8 mouse cellular contexts compared by ENCODE assay signal in the genomic region with DNA sequence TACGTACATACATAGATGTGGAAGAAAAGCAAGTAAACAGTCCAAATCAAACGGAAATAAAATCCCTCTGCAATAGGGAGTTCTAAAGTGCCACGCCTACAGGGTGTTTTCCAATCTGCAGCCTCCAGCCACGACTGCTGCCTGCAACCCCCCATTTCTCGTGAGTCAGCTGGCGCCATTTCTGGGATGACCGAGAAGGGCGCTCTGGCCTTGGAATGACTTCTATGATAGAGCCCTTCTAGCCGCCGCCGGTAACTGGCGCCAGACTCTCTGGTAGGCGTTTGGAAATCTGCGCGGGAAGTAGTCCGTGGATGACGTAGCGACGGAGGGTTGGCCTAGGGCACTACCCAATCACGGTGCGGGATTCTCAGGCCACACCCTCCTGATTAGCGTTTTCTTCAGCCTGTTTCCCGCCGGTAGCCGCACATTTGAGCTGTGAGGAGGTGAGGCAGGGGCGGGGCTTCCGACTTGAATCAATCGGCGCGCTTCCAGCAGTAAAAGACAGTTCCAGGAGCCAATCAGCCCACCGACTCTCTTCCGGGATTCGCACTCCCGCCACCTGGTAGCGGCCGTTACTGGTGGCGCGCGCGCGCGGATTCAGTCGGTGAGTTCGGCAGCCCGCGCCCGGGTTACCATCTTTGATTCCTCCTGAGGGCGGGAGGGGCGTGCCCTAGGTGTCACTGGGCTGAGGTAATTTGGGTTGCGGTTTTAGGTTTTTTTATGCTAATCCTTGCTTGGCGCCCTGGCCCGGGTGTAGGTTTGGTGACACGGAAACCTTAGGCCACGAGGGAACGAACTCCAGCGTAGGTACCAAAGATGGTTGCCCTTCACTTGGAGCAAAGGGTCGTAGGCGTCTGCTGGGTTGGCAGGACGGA. TPM values are rescaled to one million over a fixed set of nuclear protein-coding genes. Genes with fewer than 3 reads are reported as not detected.
DNase-seq lines count a peak whose midpoint lies in the region; ATAC-seq and TF ChIP-seq lines count a peak whose summit lies in the region.

A gene (plus strand): TSS at position 440 of the 875 bp plus-strand sequence.

- peak within 1 kb of the TSS; percentile 61 for H3K9ac ChIP-seq in heart, embryonic 15.5 days
- H3K9ac ChIP-seq in liver, embryonic 14.5 days (replicated peaks) = peak within 1 kb of the TSS; percentile 83
- peak within 1 kb of the TSS; percentile 71 for H3K9ac ChIP-seq in neural tube, embryonic 11.5 days (ENCODE audit: low read length)
- H3K9ac ChIP-seq in stomach, postnatal 0 days (ENCODE audit: low read length) = peak within 1 kb of the TSS; percentile 54

- H3K4me3 ChIP-seq in forebrain, embryonic 10.5 days = peak within 1 kb of the TSS; percentile 72
- H3K4me3 ChIP-seq in heart, embryonic 15.5 days = peak within 1 kb of the TSS; percentile 62
- H3K4me3 ChIP-seq in liver, embryonic 14.5 days (ENCODE audit: insufficient read depth in 1 of 2, low read depth in 2 of 2, low read length in 2 of 2) = peak within 1 kb of the TSS; percentile 74 to 86
- peak within 1 kb of the TSS; percentile 63 for H3K4me3 ChIP-seq in neural tube, embryonic 11.5 days (ENCODE audit: low read depth, low read length)
- H3K4me3 ChIP-seq in stomach, postnatal 0 days (ENCODE audit: low read depth, low read length) = peak within 1 kb of the TSS; percentile 49

- H3K9me3 ChIP-seq in forebrain, embryonic 10.5 days = no peaks in the 10 kb centered on the region
- H3K9me3 ChIP-seq in heart, embryonic 15.5 days (replicated peaks) = no peaks in the 10 kb centered on the region
- no peaks in the 10 kb centered on the region for H3K9me3 ChIP-seq in liver, embryonic 14.5 days (ENCODE audit: control insufficient read depth, low read length)
- H3K9me3 ChIP-seq in neural tube, embryonic 11.5 days (ENCODE audit: control insufficient read depth, low read length) = no peaks in the 10 kb centered on the region
- no peaks in the 10 kb centered on the region for H3K9me3 ChIP-seq in stomach, postnatal 0 days (ENCODE audit: control insufficient read depth, low read length)

- H3K4me2 ChIP-seq in heart, embryonic 15.5 days = peak within 1 kb of the TSS; percentile 66
- H3K4me2 ChIP-seq in liver, embryonic 14.5 days (ENCODE audit: low read depth) = peak within 1 kb of the TSS; percentile 96
- peak within 1 kb of the TSS; percentile 70 for H3K4me2 ChIP-seq in neural tube, embryonic 11.5 days (ENCODE audit: low read depth)
- peak within 1 kb of the TSS; percentile 71 for H3K4me2 ChIP-seq in stomach, postnatal 0 days (replicated peaks; ENCODE audit: low read depth)

- peak within 1 kb of the TSS; percentile 94 for H3K27ac ChIP-seq in forebrain, embryonic 10.5 days
- H3K27ac ChIP-seq in heart, embryonic 15.5 days = peak within 1 kb of the TSS; percentile 79
- peak within 1 kb of the TSS; percentile 96 for H3K27ac ChIP-seq in liver, embryonic 14.5 days
- H3K27ac ChIP-seq in neural tube, embryonic 11.5 days (ENCODE audit: low read depth, low read length) = peak within 1 kb of the TSS; percentile 68; the same call in 1 of the 2 replicates
- peak within 1 kb of the TSS; percentile 64; the same call in 1 of the 2 replicates for H3K27ac ChIP-seq in stomach, postnatal 0 days (replicated peaks)

- no peaks in the 10 kb centered on the region for H3K27me3 ChIP-seq in forebrain, embryonic 10.5 days (ENCODE audit: poor library complexity, severe bottlenecking)
- H3K27me3 ChIP-seq in heart, embryonic 15.5 days = no peaks in the 10 kb centered on the region
- H3K27me3 ChIP-seq in liver, embryonic 14.5 days (ENCODE audit: control insufficient read depth, insufficient read depth, low read length) = no peaks in the 10 kb centered on the region
- no peaks in the 10 kb centered on the region for H3K27me3 ChIP-seq in neural tube, embryonic 11.5 days (ENCODE audit: control insufficient read depth, insufficient read depth, low read length)
- H3K27me3 ChIP-seq in stomach, postnatal 0 days (ENCODE audit: control insufficient read depth, insufficient read depth, low read length) = no peaks in the 10 kb centered on the region

- ATAC-seq in heart, embryonic 15.5 days (replicated peaks; ENCODE audit: insufficient number of reproducible peaks, insufficient read depth, low FRiP score, low read depth) = peak; percentile 93
- peak; percentile 84 for ATAC-seq in liver, embryonic 14.5 days (ENCODE audit: insufficient read depth)
- ATAC-seq in neural tube, embryonic 11.5 days (ENCODE audit: insufficient read depth, low FRiP score, low TSS enrichment) = peak; percentile 88
- peak; percentile 95 for ATAC-seq in stomach, postnatal 0 days (ENCODE audit: low FRiP score, low TSS enrichment)

- H3K4me1 ChIP-seq in forebrain, embryonic 10.5 days = peaks cover 36% of the 10 kb centered on the region
- peaks cover 19% of the 10 kb centered on the region for H3K4me1 ChIP-seq in heart, embryonic 15.5 days (replicated peaks)
- peaks cover 27 to 37% of the 10 kb centered on the region in 2 experiments for H3K4me1 ChIP-seq in liver, embryonic 14.5 days (replicated peaks; ENCODE audit: control insufficient read depth in 2 of 2, insufficient read depth in 2 of 2, low read length in 1 of 2)
- peaks cover 4% of the 10 kb centered on the region; the same call in 1 of the 2 replicates for H3K4me1 ChIP-seq in neural tube, embryonic 11.5 days (ENCODE audit: control insufficient read depth, insufficient read depth, low read length)
- no peaks in the 10 kb centered on the region; the same call in 1 of the 2 replicates for H3K4me1 ChIP-seq in stomach, postnatal 0 days (replicated peaks; ENCODE audit: control insufficient read depth, insufficient read depth)

- H3K36me3 ChIP-seq in forebrain, embryonic 10.5 days (replicated peaks) = peaks cover 32% of the 10 kb centered on the region
- H3K36me3 ChIP-seq in heart, embryonic 15.5 days = peaks cover 17% of the 10 kb centered on the region
- H3K36me3 ChIP-seq in liver, embryonic 14.5 days (replicated peaks; ENCODE audit: control insufficient read depth, insufficient read depth, low read depth) = peaks cover 25% of the 10 kb centered on the region
- 0 out of 2 replicates have a peak, but pooled peaks cover 7% of the 10 kb centered on the region for H3K36me3 ChIP-seq in neural tube, embryonic 11.5 days (ENCODE audit: control insufficient read depth, insufficient read depth, low read length)
- peaks cover 3% of the 10 kb centered on the region; the same call in 1 of the 2 replicates for H3K36me3 ChIP-seq in stomach, postnatal 0 days (ENCODE audit: control insufficient read depth, insufficient read depth, low read length)

- peak; percentile 78 for TF ChIP-seq EP300 in liver, embryonic 14.5 days (IDR thresholded peaks at IDR 0.05; ENCODE audit: low read depth)
- TF ChIP-seq EP300 in stomach, postnatal 0 days (optimal IDR thresholded peaks at IDR 0.05) = peak; percentile 68

- peak; percentile 54 for TF ChIP-seq CTCF in liver, embryonic 14.5 days (IDR thresholded peaks at IDR 0.05; ENCODE audit: low read depth)
- TF ChIP-seq CTCF in stomach, postnatal 0 days (IDR thresholded peaks at IDR 0.05; ENCODE audit: low read depth) = peak; percentile 48

- DNase-seq in CD8-positive naive resting alpha-beta T cell, adult 2 months (ENCODE audit: low read depth in 2 of 2, low spot score in 2 of 2) = peak; percentile 98
- peak; percentile 99 for DNase-seq in c-Kit-positive CD71-negative TER-119-negative erythroid progenitor cells, embryonic 14.5 days (ENCODE audit: low read depth)
- peak; percentile 100 for DNase-seq in forebrain, embryonic 10.5 days (ENCODE audit: extremely low spot score, low spot score)
- DNase-seq in kidney, postnatal 25 days = peak; percentile 100
- DNase-seq in liver, embryonic 14.5 days (ENCODE audit: low read depth in 3 of 3, low spot score in 3 of 3) = peak; percentile 100
- peak; percentile 99 for DNase-seq in neural tube, embryonic 11.5 days (ENCODE audit: low spot score)
- peak; percentile 99 for DNase-seq in stomach, postnatal 0 days (ENCODE audit: low spot score)

- under 1% methylated on average over 59 of the region's 59 CpGs for WGBS in forebrain, embryonic 10.5 days
- under 1% methylated on average over 59 of the region's 59 CpGs for WGBS in heart, embryonic 15.5 days
- under 1% methylated on average over 59 of the region's 59 CpGs for WGBS in liver, embryonic 14.5 days (ENCODE audit: insufficient replicate concordance)
- WGBS in neural tube, embryonic 11.5 days = under 1% methylated on average over 59 of the region's 59 CpGs
- under 1% methylated on average over 59 of the region's 59 CpGs for WGBS in stomach, postnatal 0 days

RNA-seq across cellular contexts. Expression of the gene that starts here (rescaled TPM):
- 26.9 and 29.3 TPM in 2 replicates for polyA plus RNA-seq in forebrain, embryonic 10.5 days (2016; fragmentation: Nextera tagmentation; extraction: Ambion mirVana)
- 12.6 and 17.0 TPM in 2 replicates for polyA plus RNA-seq in heart, embryonic 15.5 days (2015; fragmentation: Nextera tagmentation; extraction: Ambion mirVana)
- polyA plus RNA-seq in liver, embryonic 14.5 days (2012; rRNA removed) = 9.2 and 10.0 TPM in 2 replicates
- 6.3 and 9.1 TPM in 2 replicates for polyA plus RNA-seq in liver, embryonic 14.5 days (2014; fragmentation: Nextera tagmentation; extraction: Ambion mirVana)
- polyA plus RNA-seq in neural tube, embryonic 11.5 days (2014; fragmentation: Nextera tagmentation; extraction: Ambion mirVana) = 15.0 and 18.3 TPM in 2 replicates
- 2.1 and 2.2 TPM in 2 replicates for polyA plus RNA-seq in stomach, postnatal 0 days (2015; fragmentation: Nextera tagmentation; extraction: Ambion mirVana)

Comparison
In these comparisons a context has a peak if more than half of its experiments do, and no peak if none do; other contexts are left out.
1. Peak in every context shown above with its lines: DNase-seq, ATAC-seq, H3K4me3 ChIP-seq and H3K27ac ChIP-seq.